Mouse (Mus musculus): ENCODE data around the gene Mon1a. TPM values are rescaled to one million over a fixed set of nuclear protein-coding genes. Genes with fewer than 3 reads are reported as not detected.

Gene Mon1a
- total RNA-seq (2022) = 10 to 100 TPM; 21.0 to 30.2 (median 27.2) TPM

DNA sequence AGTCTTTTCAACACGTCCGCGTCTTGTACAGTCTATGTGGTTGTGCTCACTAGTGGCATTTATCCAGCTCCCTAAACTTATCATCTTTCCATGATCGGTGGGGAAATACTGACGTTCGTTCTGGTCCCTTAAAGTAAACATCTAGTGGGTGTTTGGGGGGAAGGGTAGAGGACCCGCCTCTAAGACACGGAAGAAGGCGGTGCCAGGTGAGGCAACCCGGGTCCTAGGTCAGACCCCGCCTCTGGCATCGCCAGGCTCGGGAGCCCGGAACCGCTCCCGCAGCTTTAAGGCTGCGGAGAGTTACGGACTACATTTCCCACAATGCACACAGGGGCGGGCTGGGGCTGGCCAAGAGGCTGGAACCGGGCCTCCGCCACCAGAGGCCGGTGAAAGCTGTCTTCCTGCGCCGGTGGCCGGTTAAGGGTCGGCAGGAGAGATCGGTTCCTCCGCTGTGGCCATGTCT, at the start of gene Mon1a:
Mon1a (plus strand) TSS at position 348 of the 463 bp plus-strand sequence.
- DNase-seq (ENCODE audit: low spot score in 2 of 2) = peak; percentile 87 to 88

DNA sequence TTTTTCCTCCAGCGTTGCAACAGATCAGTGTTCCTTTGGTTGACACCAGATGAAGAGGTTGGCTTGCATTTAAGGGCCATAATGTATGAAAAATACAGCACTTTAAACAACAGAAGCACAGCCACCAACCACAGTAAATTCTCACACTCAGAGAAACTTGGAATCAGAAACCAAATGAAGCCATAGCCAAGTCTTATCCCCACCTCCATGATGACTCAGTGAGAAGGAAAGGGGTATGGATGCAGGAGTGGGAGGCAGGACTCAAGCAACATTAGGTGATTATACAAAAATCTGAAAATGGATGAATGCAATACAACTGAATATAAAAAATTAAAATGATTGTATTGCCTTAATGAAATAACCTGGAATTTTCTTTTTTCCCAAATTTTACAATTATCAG, 49.1 kb upstream of the Mon1a start:
- DNase-seq (ENCODE audit: low spot score in 2 of 2) = no peak

DNA sequence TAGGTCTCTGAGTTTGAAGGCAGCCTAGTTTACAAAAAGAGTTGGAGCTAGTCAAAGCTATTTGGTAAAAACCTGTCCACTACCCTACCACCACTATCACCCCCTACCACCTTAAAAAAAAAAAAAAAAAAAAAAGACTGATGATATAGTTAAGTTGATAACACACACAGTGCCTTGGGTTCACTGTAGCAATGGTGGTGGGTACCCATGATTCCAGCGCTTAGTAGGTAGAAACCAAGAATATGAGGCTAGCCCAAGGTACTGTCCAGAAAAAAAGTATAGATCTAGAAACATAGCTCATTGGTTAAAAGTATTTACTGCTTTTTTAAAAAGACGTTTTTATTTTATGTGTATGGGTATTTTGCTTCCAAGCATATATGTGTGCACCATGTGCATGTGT, 45.2 kb upstream of the Mon1a start:
- no peak for DNase-seq (ENCODE audit: low spot score in 2 of 2)

DNA sequence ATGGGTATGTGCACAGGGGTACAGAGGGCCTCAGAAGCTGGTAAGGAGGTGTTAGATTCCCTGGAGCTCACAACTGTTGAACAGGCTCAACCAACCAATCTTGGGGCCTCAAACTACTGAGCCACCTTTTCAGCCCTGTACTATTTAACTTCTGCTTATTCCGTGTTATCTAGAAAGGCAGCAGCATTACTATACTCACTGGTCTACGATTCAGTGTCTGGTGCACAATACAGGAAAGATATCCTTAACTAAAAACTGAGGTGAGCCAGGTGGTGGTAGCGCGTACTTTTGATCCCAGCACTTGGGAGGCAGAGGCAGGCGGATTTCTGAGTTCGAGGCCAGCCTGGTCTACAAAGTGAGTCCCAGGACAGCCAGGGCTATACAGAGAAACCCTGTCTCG, 39.0 kb upstream of the Mon1a start:
- no peak for DNase-seq (ENCODE audit: low spot score in 2 of 2)

DNA sequence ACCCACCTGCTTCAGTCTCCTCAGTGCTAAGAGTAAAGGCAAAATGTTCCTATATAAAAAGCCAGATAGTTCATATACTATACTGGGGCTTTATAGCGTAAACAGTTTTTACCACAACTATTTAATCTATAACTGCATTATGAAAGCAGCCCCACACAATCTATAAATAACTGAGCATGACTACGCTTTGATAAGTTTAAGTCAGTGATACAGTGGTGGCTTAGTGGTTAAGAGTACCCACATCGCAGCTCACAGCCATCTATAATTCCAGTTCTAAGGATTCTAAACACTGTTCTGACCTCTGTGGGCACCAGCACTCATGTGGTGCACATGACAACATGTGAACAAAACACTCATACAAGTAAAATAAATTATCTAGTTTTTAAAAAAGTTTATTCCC, 29.6 kb upstream of the Mon1a start:
- no peak for DNase-seq (ENCODE audit: low spot score in 2 of 2)

DNA sequence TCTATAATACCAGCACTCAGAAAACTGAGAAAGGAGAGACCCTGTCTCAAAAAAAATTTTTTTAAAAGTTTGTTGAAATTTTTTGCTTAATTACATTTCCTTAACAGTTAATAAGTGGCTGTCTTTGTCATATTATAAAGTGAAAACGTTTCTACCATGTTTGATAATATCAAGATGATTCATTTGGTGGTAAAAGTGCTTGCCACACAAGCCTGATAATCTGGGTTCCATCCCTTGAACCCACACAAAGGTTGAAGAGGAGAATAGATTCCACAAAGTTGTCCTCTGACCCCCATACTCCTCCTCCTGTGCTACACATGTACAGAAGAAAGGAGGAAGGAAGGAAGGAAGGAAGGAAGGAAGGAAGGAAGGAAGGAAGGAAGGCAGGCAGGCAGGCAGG, 23.5 kb upstream of the Mon1a start:
- no peak for DNase-seq (ENCODE audit: low spot score in 2 of 2)

DNA sequence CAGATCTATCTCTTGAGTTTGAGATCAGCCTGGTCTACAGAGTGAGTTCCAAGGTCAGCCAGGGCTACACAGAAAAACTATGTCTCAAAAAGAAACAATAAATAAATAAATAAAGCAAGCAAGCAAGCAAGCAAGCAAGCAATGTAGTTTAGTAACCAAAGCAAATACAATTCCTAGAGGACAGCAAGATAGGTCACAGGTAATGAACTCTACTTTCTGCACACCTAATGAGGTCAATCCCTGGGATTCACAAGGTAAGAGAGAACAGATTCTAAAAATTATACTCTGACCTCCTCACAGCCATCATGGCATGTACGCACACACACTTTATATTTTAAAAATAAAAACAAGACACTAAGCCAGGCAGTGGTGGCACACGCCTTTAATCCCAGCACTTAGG, 21.9 kb upstream of the Mon1a start:
- no peak for DNase-seq (ENCODE audit: low spot score in 2 of 2)

DNA sequence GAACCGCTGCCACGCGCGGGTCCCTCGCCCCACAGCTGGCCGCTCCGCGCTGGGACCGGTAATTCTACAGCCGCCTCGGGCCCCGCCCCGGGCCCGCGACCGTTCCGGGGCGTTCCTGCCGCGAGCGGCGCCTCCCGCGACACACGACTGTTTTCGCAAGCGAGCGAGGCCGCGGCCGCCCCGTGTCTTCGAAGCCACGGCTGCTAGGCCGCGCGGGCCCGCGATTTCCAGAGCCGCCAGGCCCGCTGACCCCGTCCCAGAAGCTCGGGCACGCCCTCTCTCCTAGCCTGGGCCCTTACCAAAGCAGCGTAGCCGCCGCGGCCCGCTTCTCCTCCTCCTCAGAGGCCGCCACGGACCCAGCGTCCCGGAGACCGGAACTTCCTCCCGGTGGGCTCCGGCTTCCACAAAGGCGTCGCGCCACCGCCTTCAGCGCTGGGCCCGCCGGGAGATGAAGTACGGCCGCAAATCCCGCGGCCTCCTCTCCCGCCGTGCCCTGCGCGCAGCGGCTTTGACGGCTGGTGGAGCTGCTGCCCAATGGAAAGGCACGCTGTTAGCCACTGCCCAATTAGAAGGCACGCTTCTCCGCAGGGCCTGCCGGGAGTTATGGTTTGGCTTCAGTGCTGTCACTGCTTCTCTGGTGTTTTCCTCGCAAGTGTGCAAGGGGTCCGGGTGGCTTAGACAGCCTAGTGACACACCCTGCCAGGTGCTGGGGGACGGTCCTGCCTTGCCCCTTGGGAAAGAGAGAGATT, 15.4 kb upstream of the Mon1a start:
- DNase-seq (ENCODE audit: low spot score in 2 of 2) = peak; percentile 95 to 97

DNA sequence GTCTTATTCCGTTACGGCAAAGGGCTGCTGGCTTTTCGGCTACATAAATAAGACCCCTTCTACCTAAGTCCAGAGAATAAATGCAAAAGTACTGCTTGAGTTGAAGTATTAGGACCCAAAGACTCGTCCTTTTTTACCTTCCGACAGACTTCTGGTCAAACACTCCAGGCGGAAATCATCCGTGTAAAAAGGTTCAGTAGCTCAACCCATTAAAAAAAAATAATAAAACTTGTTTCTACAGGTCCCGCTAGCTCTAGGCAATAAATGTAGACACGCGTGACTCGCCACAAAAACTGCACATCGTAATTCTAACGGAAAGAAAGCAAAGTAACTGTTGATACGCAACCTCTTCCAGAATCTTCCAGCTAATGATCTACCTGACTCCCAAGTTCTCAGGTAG, 14.8 kb upstream of the Mon1a start, which contains the start of gene Rbm6:
Rbm6 (minus strand) TSS at position 101 of the 400 bp plus-strand sequence.
- no peak for DNase-seq (ENCODE audit: low spot score in 2 of 2)

DNA sequence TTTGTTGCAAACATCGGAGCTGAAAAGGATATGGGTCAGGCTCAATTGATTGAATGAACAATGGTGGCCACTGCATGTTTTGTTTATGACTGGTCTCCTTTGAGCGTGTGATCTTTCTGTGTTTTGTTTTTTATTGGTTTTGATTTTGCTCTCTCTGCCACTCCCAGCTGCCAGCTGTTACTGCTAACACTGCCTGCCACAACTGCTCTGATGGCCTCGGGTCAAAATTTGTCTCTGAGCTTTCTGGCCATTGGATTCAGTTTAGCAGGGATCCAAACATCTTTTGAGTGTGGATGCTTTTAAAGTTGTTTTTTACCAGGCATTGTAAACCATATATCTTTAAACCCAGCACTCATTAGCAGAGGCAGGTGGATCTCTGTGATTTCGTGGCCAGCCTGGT, 7.5 kb upstream of the Mon1a start:
- no peak for DNase-seq (ENCODE audit: low spot score in 2 of 2)

DNA sequence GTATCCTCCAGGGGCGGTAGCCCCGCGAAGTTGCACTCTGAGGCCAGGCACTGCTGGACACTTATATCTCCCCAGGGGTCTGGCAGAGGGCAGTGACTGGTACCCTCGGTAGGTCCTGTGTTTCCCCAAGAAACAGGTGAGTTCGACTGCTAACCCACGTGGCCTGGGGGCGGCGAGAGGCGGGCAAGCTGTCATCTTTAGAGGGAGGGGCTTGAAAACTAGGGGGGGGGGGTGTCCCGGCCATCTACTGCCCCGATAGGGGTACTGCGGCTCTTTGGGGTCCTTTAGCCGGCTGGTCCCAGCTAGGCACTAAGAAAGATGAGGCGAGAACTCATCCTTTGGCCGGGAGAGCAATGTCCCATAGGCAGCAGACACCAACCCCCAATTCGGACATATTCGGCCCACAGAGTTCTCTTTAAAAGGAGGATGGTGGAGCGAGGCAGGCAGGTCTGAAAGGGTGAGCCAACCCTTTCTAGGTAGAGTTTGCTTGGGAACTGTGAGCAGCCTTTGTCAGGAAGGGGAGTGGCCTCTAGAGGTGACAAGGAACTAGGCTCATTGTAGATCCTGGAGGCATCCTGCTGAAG, 408 bp downstream of the Mon1a start:
- DNase-seq (ENCODE audit: low spot score in 2 of 2) = no peak

DNA sequence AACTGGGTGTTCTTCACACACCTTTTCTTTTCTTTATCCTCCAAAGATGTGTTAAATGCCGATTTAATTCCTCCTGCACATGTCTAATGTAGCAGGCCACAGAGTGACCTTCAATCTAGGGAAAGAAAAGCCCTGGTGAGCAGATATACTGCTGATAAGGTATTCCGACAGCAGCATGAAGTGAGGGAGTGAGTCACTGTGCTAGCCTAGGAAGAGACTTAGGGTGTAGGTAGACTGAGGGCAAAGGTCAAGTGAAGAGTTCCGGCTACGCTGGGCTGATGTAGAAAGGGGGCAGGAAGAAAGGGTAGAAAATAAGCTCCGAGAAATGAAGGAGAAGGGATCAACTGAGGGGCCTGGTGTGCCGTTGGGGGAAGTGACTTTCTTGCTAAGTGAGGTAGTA, 2.3 kb downstream of the Mon1a start:
- no peak for DNase-seq (ENCODE audit: low spot score in 2 of 2)

DNA sequence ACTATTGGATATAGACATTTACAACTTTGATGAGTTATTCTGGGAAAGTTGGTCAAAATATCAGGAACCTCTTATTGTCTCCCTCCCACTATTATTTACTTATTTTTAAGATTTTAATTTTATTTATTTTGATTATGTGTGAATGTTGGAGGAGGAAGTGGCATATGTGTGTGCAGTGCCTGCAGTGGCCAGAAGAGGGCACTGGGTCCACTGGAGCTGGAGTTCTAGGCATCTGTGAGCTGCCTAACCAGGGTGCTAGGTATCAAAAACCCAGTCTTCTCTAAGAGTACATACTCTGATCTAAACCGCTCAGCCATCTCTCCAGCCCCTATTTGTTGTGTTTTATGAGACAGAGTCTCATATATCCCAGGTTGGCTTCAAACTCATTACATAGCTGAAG, 3.1 kb downstream of the Mon1a start:
- DNase-seq (ENCODE audit: low spot score in 2 of 2) = no peak

DNA sequence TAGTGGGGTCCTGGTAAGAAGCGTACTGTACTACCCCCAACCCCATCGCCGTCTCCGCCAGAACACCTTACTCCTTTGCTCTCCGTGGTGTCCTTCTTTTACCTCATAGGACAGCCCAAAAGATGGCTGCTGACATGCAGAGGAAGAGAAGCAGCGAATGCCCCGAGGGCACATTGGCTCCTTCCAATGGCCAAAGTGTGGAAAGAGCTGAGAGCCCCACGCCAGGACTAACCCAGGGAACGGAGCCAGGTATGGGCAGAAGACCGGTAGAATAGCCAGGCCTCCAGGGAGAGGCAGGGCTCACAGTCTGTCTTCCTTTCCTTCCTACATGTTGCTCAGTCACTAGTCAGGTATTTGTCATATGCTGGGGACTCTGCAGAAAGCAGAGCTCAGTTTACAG, 10.6 kb downstream of the Mon1a start:
- no peak for DNase-seq (ENCODE audit: low spot score in 2 of 2)

DNA sequence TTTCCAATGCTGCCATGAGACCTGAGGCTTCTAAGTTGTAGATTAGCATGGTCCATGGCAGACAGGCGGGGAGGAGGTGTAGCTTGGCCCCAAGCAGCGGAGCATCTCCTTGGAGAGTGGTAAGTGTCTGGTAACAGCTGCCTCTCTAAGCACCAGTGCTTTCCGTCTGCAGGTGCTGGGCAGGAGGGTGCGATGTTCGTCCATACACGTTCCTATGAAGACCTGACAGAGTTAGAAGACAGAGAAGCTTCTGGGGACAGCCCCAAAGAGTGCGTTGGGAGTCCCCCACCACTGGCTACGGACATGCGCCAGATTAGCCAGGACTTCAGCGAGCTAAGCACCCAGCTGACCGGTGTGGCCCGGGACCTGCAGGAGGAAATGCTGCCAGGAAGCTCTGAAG, 11.9 kb downstream of the Mon1a start:
- DNase-seq (ENCODE audit: low spot score in 2 of 2) = no peak

DNA sequence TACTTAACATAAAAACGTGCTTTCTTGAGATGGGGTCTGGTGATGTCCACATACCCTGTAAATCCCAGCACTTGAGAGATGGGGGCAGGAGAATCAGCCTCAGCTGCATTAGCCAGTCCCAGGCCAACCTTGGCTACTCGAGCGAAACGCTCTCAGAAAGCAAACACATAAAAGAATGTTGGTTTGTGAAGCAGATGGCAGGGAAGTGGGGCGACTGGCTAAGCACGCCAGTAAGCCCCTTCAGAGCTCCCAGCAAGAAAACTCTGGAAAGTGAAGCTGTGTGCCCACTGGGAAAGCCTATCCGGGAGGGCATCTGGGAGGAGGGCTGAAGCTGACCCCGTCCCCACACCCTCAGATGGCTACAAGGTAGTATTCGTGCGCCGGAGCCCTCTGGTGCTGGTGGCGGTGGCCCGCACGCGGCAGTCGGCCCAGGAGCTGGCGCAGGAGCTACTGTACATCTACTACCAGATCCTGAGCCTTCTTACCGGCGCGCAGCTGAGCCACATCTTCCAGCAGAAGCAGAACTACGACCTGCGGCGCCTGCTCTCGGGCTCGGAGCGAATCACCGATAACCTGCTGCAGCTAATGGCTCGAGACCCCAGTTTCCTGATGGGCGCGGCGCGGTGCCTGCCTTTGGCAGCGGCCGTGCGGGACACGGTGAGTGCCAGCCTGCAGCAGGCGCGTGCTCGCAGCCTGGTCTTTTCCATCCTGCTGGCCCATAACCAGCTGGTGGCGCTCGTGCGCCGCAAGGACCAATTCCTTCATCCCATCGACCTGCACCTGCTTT, 13.1 kb downstream of the Mon1a start:
- peak; percentile 73 to 82 for DNase-seq (ENCODE audit: low spot score in 2 of 2)

DNA sequence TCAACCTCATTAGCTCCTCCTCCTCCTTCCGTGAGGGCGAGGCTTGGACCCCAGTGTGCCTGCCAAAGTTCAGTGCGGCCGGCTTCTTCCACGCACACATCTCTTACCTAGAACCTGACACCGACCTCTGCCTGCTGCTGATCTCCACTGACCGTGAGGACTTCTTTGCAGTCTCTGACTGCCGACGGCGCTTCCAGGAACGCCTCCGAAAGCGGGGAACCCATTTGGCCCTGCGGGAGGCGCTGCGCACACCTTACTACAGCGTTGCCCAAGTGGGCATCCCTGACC, 13.6 kb downstream of the Mon1a start:
- no peak for DNase-seq (ENCODE audit: low spot score in 2 of 2)

DNA sequence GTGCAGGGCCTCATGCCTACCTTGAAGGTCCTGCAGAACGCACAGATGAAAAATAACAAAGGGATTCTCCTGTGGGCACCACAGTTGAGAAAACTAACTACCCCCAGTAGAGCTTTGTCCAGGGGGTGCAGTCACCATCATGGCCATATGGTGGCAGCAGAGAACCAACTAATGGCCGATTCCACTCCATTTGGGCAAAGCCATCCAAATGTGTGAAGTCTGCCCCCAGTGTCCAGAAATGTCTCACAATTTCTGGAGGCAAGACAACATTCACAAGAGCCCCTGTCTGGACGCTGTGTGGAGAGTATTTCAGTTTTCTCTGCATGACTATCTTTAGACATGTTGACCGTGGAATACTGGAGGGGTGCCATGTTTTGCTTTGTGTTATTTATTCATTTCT, 16.8 kb downstream of the Mon1a start:
- peak; percentile 79 to 91 for DNase-seq (ENCODE audit: low spot score in 2 of 2)

DNA sequence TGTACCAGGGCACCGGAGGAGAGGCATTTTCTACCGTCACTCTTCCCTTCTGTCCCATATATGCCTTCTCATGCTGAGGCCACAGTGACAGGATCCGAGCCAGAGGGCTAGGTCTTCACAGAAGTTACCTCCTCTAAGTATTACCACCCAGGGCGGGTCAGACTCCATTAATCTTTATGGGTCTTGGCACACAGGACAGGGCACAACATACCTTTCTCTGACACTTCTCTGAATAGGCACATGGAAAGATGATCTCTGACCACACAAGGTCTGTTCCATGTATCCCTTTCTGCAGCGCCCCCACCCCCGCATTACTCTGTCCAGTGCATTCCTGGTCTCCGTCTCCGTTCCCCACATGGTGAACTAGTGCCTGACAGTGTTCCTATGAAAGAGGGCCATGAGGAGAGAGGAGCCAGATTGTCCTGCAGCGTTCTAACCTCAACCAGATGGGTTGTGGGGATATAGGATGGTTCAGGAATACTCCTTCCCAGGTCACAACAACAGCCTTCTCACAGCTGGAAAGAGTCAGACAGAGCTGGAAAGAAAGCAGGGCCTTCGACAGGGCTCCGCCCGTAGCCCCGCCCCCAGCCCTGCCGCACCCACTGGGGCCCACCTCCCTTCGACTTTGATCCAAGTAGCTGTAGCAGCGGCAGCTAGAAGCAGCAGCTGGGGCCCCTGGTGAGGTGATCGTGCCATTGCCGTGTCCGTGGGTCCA, 18.5 kb downstream of the Mon1a start, which contains the start of gene Mst1r:
Mst1r (plus strand) TSS at position 622 of the 715 bp plus-strand sequence.
- no peak for DNase-seq (ENCODE audit: low spot score in 2 of 2)

DNA sequence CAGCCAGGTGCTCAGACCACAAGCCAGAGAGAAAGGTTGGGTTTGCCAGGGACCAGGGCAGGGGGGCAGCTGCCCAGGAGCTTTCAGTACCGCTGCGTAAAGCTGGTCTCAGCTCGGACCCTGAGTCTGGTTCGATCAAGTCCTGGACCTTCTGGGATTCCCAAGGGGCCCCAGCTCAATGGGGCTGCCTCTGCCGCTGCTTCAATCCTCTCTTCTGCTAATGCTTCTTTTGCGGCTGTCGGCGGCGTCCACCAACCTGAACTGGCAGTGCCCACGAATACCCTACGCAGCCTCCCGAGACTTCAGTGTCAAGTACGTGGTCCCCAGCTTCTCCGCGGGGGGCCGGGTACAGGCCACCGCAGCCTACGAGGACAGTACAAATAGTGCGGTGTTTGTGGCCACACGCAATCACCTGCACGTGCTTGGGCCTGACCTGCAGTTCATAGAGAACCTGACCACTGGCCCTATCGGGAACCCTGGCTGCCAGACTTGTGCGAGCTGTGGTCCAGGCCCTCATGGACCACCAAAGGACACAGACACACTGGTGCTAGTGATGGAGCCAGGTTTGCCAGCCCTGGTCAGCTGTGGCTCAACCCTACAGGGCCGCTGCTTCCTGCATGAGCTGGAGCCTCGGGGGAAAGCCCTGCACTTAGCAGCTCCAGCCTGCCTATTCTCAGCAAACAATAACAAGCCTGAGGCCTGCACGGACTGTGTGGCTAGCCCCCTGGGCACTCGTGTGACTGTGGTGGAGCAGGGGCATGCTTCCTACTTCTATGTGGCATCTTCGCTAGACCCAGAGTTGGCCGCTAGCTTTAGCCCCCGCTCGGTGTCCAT, 19.2 kb downstream of the Mon1a start:
- DNase-seq (ENCODE audit: low spot score in 2 of 2) = no peak

DNA sequence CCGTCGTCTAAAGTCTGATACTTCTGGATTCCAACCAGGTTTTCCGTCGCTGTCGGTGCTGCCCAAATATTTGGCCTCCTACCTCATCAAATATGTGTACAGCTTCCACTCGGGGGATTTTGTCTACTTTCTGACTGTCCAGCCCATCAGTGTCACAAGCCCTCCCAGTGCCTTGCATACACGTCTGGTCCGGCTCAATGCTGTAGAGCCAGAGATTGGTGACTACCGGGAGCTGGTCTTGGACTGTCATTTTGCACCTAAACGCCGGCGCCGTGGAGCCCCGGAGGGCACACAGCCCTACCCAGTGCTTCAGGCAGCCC, 19.8 kb downstream of the Mon1a start:
- DNase-seq (ENCODE audit: low spot score in 2 of 2) = no peak
